Mouse (Mus musculus): Measurements from ENCODE around the gene Gmds.

Gene Gmds

GRCm38 (mm10) chr13:32167806-32168205 is 170.7 kb downstream of the Gmds start:
- no peak for DNase-seq (ENCODE audit: extremely low read depth, low read depth, low spot score)

DNA sequence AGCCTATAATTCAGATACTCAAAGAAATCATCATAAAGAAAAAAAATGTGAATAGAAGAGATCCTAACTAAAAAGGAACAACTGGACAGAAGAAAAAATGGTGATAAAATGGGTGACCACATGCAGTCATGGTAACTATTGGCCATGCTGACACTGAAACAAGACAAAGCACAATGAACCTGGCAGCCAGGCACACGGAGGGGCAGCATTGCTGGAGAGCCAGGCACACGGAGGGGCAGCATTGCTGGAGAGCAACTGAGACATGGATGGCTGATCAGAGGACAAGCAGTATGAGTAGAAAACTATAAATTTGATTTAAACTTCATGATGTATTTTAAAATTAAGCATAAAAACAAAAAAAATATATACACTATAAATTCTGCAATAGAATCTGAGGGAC is 173.0 kb downstream of the Gmds start:
- DNase-seq (ENCODE audit: extremely low read depth, low read depth, low spot score): no peak

GRCm38 (mm10) chr13:32161567-32161966 is 177.0 kb downstream of the Gmds start:
- no peak for DNase-seq (ENCODE audit: extremely low read depth, low read depth, low spot score)

DNA sequence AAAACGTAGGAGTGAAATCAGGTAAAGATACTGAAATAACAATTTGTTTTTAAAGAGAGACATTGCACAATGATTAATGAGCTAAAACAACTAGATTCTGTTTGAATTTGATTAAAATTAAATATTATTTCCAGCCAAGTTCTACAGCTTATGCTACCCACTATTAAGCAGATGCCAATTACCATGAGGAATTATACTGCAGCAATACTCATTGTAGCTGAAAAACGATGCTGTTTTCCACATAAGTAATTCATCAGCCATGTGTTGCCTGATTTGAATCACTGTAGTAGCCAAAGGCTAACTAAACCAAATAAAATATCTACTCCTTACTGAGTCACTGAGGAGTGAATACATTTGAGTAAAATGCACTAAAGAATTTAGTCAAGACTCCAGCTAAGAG is 180.3 kb downstream of the Gmds start:
- no peak for DNase-seq (ENCODE audit: extremely low read depth, low read depth, low spot score)

- DNase-seq (ENCODE audit: extremely low read depth, low read depth, low spot score): no peak
These were observed 192.6 kb downstream of the Gmds start for GRCm38 (mm10) chr13:32145916-32146315.

GRCm38 (mm10) chr13:32145179-32145578 is 193.4 kb downstream of the Gmds start:
- no peak for DNase-seq (ENCODE audit: extremely low read depth, low read depth, low spot score)

GRCm38 (mm10) chr13:32143651-32144050 is 194.9 kb downstream of the Gmds start:
- peak; percentile 81 for DNase-seq (ENCODE audit: extremely low read depth, low read depth, low spot score)

DNA sequence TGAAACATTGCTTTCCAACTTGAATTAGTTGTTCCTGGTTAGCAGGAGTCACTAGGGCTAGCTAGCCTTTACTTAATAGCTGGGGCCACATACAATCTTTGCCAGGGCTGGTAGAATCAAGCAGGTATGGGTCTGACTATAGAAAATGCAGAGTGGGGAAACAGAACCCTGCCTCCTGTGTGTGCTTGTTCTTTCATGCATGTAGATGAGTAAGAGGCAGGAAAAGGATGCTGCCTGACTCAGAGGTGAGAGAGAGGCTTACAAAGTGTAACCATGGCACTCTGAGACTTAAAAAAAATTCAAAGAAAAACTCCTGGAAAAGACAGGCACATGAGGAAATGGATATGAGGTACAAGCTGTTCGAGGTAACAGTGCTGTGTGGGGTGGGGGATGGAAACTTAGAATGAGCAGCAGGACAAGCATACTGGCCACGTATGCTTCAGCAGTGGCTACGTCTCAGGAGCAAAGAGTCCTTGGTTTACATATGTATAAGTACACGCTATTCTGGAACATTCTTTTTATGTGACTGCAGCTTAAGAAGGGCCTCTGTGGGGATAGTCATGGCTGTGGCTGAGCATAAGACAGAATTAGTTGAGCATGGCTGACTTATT is 203.8 kb downstream of the Gmds start:
- no peak for DNase-seq (ENCODE audit: extremely low read depth, low read depth, low spot score)

DNA sequence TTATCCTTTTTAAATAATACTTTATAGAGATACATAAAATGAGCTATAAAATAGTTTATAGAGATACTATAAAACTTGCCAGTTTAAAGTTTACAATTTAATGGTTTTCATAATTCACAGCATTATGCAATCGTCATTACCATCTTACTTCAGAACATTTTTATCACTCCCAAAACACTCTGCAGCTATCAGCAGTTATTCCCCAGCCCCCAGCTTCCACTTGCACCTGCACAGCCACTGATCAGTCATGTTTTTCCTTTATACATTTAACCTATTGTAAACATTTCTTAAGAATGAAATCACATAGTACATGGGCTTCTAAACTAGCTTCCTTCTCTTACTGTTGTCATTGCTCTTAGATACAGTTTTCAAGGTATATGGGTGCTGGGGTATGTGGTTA is 208.6 kb downstream of the Gmds start:
- DNase-seq (ENCODE audit: extremely low read depth, low read depth, low spot score): no peak

GRCm38 (mm10) chr13:32118386-32118785 is 220.2 kb downstream of the Gmds start:
- peak; percentile 81 for DNase-seq (ENCODE audit: extremely low read depth, low read depth, low spot score)

- DNase-seq (ENCODE audit: extremely low read depth, low read depth, low spot score): peak; percentile 51
These were observed 223.1 kb downstream of the Gmds start for GRCm38 (mm10) chr13:32115468-32115867.

DNA sequence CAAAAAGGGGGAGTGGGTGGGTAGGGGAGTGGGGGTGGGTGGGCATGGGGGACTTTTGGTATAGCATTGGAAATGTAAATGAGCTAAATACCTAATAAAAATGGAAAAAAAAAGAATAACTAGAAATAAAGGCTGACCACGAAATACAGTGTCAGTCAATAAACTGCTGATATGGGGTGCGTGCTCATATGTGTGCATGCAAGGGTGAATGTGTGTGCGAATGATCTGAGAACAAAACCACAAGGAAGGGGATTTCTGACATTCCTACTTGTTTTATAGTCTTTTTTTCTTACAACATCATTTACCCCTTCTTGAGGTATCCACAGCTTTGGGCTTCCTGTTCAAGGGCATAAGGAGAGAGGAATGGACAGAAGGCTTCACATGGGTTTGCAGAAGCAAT is 224.7 kb downstream of the Gmds start:
- no peak for DNase-seq (ENCODE audit: extremely low read depth, low read depth, low spot score)

DNA sequence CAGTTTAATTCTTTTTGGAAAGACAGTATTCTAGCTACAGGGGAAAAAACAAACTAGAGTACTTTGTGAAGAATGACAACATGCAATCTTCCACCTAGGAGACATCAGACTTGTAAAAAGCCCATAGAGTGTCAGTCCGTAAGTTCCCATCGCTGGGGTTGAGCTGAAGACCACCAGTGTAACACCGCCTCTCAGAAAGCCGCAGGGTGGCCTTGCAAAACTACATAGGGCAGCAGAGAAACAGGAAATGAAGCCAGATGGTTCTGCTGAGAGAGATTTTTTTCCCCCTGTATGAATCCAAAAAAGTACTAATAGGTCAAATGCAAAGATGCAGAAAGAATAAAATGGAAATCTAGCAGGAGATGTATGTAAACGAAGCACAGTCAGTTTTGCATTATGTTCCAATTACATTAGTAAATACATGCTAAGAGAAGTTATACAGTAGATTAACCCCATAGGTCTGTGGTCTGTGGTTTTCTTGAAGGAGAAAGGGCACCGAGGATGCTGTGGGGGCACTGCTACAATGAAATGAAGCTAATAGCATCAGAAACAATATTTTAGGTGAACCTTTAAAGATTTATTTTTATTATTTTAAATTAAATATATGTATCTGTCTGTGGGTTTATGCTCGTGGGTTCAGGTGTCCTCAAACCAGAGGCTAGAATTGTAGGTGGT is 250.1 kb downstream of the Gmds start:
- no peak for DNase-seq (ENCODE audit: extremely low read depth, low read depth, low spot score)

DNA sequence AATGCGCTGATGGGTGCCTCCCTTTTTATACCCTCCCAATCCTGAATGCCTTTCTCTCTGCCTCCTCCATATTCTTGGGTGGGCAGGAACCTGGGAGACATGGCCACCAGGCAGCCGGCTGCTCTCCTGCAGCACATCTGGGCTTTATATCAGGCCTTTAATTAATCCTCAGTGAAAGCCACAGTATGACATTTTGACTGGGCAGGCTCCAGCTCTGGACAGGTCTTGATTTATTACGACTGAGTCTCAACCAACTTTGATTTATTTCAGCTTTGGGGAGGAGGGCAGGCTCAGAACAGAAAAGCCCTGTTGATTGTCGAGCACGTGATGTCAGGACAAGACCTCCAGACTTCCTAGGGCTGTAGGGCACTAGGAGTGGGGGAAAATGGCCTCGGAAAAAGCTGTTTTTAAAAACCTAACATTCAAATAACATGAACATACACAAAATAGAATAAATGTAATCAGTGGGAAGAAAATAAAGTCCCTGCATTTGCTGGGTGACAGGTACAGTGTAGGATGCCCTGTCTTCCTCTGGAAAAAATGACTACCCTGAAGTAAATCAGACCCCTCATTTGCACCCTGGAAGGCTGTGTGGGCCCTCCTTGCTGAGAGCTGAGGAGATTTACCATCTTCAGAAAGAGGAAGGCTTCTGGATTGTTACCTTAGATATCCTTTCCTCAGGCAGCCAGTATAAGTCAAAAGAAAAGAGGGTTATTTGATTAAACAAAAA is 257.9 kb downstream of the Gmds start:
- DNase-seq (ENCODE audit: extremely low read depth, low read depth, low spot score): no peak

DNA sequence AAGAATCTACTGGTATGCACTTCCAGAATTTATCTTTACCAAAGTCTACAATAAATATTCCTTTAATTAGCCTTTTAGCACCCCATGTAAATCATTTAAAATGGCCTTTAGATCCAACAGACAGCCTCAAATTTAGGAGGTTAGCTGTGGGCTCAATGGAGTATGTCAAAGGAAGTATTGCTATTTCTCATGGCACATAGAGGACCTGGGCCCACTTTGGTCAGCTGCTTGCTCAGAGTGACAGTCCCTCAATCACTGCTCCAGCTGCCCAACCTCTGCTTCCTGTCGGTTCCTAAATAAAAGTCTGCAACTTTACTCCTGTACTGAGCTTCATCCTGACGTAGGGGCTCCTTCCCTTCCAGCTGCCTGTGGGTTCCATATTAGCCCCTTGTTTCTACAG is 264.9 kb downstream of the Gmds start:
- no peak for DNase-seq (ENCODE audit: extremely low read depth, low read depth, low spot score)

DNA sequence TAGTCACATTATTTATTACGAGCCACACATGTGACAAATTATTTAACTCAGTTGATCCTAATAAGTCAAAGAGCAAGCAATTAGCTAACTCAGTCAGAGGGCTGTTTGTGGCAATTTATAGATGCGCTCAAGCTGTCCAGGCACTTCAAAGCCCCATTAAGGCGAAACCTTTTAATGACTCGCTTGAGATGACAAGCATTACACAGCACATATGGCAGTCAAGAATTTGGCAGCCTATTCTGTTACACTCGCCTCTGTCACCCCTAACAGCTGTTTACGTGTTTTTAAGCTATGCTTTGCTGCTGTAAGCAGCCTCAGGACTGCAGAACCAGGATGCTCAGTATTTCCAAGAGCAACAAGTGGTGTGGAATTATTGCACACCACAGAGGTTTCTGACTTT is 283.2 kb downstream of the Gmds start:
- no peak for DNase-seq (ENCODE audit: extremely low read depth, low read depth, low spot score)

DNA sequence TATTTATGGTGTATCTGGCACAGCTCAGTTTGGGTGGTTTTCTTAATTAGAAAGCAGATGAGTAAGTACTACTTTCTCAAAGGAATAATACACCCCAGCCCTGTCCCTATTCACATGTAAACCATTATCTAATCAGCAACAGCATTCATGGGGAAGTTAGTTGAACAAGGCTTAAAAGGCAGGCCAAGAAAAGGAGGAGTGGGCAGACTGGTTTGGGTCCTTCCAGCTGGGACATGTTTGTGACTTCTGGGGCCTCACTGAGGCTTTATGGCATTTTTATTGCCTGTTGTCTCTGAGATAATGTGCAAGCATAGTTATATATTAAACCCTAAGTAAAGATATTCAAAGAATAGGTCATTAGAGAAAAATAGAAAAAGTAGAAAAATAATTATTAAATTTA is 285.0 kb downstream of the Gmds start:
- DNase-seq (ENCODE audit: extremely low read depth, low read depth, low spot score): peak; percentile 14

DNA sequence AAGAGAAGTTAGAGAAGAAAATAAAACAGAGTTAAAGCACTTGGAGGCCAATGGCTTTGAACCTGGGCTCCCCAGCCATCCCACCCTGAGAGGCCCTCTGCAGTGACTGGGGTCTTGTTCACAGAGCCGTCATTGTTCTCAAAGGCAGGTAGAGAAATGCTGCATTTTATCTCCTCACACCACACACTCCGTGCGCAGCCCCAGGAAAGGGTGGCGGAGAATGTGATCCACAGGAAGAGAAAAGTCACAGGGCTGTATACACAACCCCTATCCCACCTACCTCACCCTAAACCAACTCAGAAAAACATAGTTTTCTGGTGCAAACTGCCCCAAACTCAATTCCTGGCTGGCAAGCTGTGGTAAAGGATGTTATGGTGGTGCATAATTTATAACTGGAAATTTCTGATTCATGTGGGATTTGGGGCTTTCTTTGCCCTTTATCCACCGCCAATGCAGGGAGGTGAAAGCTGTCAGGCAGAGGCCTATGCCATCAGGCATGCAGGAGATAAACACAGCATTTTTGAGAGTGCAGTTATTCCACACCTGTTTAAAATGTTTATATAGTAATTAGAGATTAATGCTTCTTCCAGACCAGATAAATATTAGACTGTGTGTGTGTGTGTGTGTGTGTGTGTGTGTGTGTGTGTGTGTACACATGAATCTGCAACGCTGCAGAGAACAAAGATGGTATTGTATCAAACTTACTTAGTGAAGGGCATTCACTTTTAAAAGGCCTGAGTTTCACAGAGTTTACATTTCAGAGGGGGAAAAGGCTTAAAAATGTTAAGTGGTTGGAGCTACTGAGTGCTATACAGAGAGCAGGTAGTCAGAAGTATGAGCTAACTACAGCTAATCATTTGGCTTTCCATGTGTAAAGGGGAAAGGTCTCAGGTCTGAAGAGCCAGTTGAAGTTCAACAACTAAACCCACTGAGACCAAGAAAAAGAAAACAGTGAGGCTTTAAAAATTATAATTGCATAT is 290.3 kb downstream of the Gmds start:
- no peak for DNase-seq (ENCODE audit: extremely low read depth, low read depth, low spot score)

DNA sequence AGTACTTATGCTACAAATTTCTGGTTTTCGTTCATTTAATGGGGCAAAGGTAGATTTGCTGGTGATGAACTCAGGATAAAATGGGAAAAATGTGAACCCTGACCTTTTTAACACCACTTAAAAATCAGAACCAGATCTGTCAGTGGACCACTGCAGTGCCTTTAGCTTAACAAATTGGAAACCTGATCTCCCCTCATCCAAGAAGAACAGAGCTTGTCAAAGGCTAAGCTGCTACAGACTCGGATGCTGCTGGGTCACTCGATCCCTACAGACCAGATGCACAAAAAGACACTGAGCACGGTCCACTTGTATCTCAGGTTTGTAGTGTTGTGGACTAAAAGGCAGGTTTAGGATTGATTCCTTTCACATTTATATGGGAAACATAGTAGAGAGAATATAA is 291.6 kb downstream of the Gmds start:
- DNase-seq (ENCODE audit: extremely low read depth, low read depth, low spot score): no peak

- DNase-seq (ENCODE audit: extremely low read depth, low read depth, low spot score): no peak
These were observed 295.8 kb downstream of the Gmds start for GRCm38 (mm10) chr13:32042748-32043147.

DNA sequence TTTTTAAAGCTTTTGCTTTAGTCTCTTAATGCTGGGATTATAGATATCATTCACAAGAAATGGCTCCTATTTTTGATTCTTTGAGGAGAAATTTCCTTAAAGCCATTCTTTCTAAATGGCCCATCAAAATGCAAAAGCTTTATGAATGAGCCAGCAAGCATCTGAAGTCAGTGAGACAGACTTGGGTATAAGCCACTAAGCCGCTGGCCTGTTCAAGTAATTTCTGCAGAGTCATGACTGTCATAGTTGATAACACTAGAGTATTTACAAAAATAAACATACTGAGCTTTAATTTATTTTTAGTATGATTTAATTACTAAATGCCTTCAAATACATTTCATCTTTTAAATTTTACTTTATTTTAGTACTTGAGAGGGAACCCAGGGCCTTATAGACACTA is 297.7 kb downstream of the Gmds start:
- DNase-seq (ENCODE audit: extremely low read depth, low read depth, low spot score): no peak
